Mouse (Mus musculus) neural tube, postnatal 0 days (tissue): ENCODE measurements around the gene Gm4756. TPM values are rescaled to one million over a fixed set of nuclear protein-coding genes. Genes with fewer than 3 reads are reported as not detected.

Experiments used
- polyA plus RNA-seq: library from polyadenylated mRNA; unstranded; fragments of >200 nt; fragmentation: Nextera tagmentation; extraction: Ambion mirVana; gene quantifications from 2 replicates; pipeline ENCODE4 v1.2.1, GENCODE M21; 2015

Gene Gm4756
- polyA plus RNA-seq = not detected in 2 replicates

DNA sequence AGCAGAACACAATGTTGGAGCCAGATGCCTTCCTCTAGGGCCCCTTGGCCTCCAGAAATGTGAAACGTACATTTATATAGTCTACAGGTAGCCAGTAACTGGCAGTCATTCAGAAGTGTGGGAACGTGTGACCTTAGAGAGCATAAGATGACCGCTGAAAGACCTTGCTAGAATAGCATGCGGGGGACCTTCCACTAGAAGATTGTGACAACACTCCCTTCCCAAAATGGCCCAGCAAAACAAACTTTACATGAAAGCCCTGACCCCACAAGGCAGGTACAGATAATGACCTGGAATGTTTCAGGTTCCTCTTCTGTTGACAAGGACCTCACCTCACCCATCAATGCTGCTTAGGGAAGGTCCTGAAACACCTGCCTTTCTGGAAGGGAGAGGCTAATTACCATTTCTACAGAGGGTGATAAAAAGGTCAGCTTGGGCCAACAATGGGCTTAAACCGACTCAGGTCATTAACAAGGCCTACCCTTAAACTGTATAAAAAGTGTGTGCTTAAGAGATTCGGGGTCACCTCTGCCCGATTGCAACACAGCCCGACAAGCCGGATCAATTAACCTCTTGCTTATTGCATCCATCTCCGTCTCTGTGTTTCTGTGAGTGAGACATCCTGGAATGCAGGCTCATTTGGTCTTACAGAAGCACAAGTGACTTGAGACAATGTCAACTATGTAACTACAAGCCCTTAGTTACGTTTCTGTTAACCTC, at the start of gene Gm4756:
Gene Gm4756 (minus strand): TSS at position 51 of the 720 bp plus-strand sequence.

GRCm38 (mm10) chr12:72664735-72665337, 15.4 kb upstream of the Gm4756 start, which contains the start of gene Dhrs7:
TSS of gene Dhrs7 (minus strand) at chr12:72664909.

GRCm38 (mm10) chr12:72536021-72536597, 113.4 kb downstream of the Gm4756 start, which contains the start of gene Pcnx4:
TSS of gene Pcnx4 (plus strand) at chr12:72536383.

Other genes with a start within 250 kb of the Gm4756 start
- gene Rtn1, start 240.6 kb downstream of the Gm4756 start, polyA plus RNA-seq = 3,114 and 3,409 TPM in 2 replicates
- gene Lrrc9, start 207.8 kb downstream of the Gm4756 start, polyA plus RNA-seq = 4.5 and 4.6 TPM in 2 replicates
- gene Pcnx4, start 113.3 kb downstream of the Gm4756 start, polyA plus RNA-seq = 16.0 and 17.3 TPM in 2 replicates
- gene Dhrs7, start 15.2 kb upstream of the Gm4756 start, polyA plus RNA-seq = 41.9 and 48.1 TPM in 2 replicates
- 82.7 and 93.3 TPM in 2 replicates for gene Ppm1a, start 107.8 kb upstream of the Gm4756 start, polyA plus RNA-seq